Mouse (Mus musculus) layer of hippocampus, postnatal 14 days (tissue): ENCODE measurements around the gene Zmym5. TPM values are rescaled to one million over a fixed set of nuclear protein-coding genes. Genes with fewer than 3 reads are reported as not detected.
"Not testable (repeated sequence)": the region's sequence is repeated elsewhere in the genome, so short reads cannot be mapped to it uniquely, and the experiment has no call there.

ENCODE experiments used
- DNase-seq, 2 experiments: peaks; one replicate each; pipeline ENCODE4 v3.0.0; 2021 to 2022; ENCODE audit warnings: low spot score in 2 of 2, mixed read lengths in 1 of 2
- long read RNA-seq, 2 experiments: library from polyadenylated mRNA; stranded (forward); transcript quantifications; one replicate each; pipeline ENCODE4 v2.0.0; 2021
- total RNA-seq, 2 experiments: library from RNA; stranded (reverse); gene quantifications; 2 replicates each; pipeline ENCODE4 v1.2.3; 2021

Zmym5 gene
- total RNA-seq = 10 to 100 TPM; 28.8 to 30.1 TPM
- long read RNA-seq, experiment 1, full-length matches to known transcripts = 1 of 7 reads
- long read RNA-seq, experiment 1, partial matches to known transcripts = 0 of 7 reads
- long read RNA-seq, experiment 1, other reads (novel, unspliced or antisense) = 6 of 7 reads
- long read RNA-seq, experiment 2, partial matches to known transcripts = 2 of 10 reads
- long read RNA-seq, experiment 2, other reads (novel, unspliced or antisense) = 8 of 10 reads

GRCm38 (mm10) chr14:56811701-56812339 is at the start of gene Zmym5:
Gene Zmym5 (minus strand): TSS chr14:56811716.
- DNase-seq = peak; percentile 81 to 91

GRCm38 (mm10) chr14:56849681-56850080 is 38.2 kb upstream of the Zmym5 start:
- no peak for DNase-seq

- no peak for DNase-seq
Measured at GRCm38 (mm10) chr14:56848322-56848721, 36.8 kb upstream of the Zmym5 start.

- no peak for DNase-seq
Measured at GRCm38 (mm10) chr14:56844507-56844906, 33.0 kb upstream of the Zmym5 start.

- no peak for DNase-seq
Measured at GRCm38 (mm10) chr14:56844033-56844432, 32.5 kb upstream of the Zmym5 start.

- DNase-seq = not testable (repeated sequence)
Measured at GRCm38 (mm10) chr14:56834576-56834975, 23.1 kb upstream of the Zmym5 start.

GRCm38 (mm10) chr14:56833211-56833610 is 21.7 kb upstream of the Zmym5 start:
- DNase-seq = not testable (repeated sequence)

GRCm38 (mm10) chr14:56832563-56833113 is 21.1 kb upstream of the Zmym5 start:
- no peak for DNase-seq

GRCm38 (mm10) chr14:56832147-56832546 is 20.6 kb upstream of the Zmym5 start:
- DNase-seq = no peak

GRCm38 (mm10) chr14:56830491-56831045 is 19.1 kb upstream of the Zmym5 start:
- no peak for DNase-seq

GRCm38 (mm10) chr14:56824562-56824961 is 13.0 kb upstream of the Zmym5 start:
- DNase-seq = no peak

- no peak for DNase-seq
Measured at GRCm38 (mm10) chr14:56817616-56818015, 6.1 kb upstream of the Zmym5 start.

- DNase-seq = no peak
Measured at GRCm38 (mm10) chr14:56817131-56817530, 5.6 kb upstream of the Zmym5 start.

- no peak for DNase-seq
Measured at GRCm38 (mm10) chr14:56816541-56816940, 5.0 kb upstream of the Zmym5 start.

GRCm38 (mm10) chr14:56812520-56813036 is 1.1 kb upstream of the Zmym5 start:
- peak; percentile 78 to 83 for DNase-seq

GRCm38 (mm10) chr14:56810781-56811690 is 480 bp downstream of the Zmym5 start:
- peak; percentile 29 to 31 for DNase-seq

- peak in 1 of 2 experiments; percentile 39 for DNase-seq
Measured at GRCm38 (mm10) chr14:56793243-56793642, 18.3 kb downstream of the Zmym5 start.

- no peak for DNase-seq
Measured at GRCm38 (mm10) chr14:56784575-56784974, 26.9 kb downstream of the Zmym5 start.

- DNase-seq = no peak
Measured at GRCm38 (mm10) chr14:56778933-56779300, 32.6 kb downstream of the Zmym5 start.

GRCm38 (mm10) chr14:56778200-56778932 is 33.1 kb downstream of the Zmym5 start, which contains the start of gene Pspc1:
Gene Pspc1 (minus strand): TSS chr14:56778316.
- DNase-seq = peak; percentile 96 to 98
